Mouse (Mus musculus) olfactory bulb, adult 2 months (tissue): ENCODE data around the gene Fam69a.

Experiments
- CTCF ChIP-seq: fragments of 200-500 bp; IDR thresholded peaks from 2 replicates; pipeline ENCODE4 v1.5.1; 2012; ENCODE audit warnings: low read depth, mild to moderate bottlenecking, low read length, moderate library complexity; ENCODE audit not compliant: insufficient read depth
- POLR2A ChIP-seq: fragments of 200-500 bp; IDR thresholded peaks from 2 replicates; pipeline ENCODE4 v1.6.1; 2012; ENCODE audit warnings: mild to moderate bottlenecking, low read depth, low read length, moderate library complexity; ENCODE audit not compliant: insufficient read depth

DNA sequence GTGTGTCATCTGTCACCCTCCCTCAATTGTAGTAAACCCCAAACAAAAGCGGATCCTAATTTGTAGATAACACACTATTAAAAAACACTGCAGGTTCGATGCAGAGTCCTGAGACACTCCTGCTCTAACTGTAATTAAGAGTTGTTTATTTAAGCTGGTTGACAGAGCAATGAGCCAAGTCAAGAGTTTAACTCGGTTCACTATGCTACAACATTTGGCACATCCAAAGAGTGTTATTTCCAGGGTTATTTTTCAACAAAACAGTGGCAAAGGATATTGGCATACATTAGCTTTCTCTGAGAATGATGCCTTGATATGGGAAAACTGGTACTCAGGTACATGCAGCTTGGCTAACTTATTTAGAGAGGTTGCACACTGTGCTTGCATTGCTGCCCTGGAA, 4.9 kb downstream of the Fam69a start:
- TF ChIP-seq CTCF (no peak), POLR2A (no peak)
